Mouse (Mus musculus) embryonic fibroblast, embryonic 13.5 days (primary cell): ENCODE results near the gene Rap1gap.

ENCODE experiments used
- CTCF ChIP-seq: IDR thresholded peaks from 2 replicates; pipeline ENCODE4 v1.5.1; 2011; ENCODE audit warnings: mild to moderate bottlenecking, control low read depth, low read length, moderate library complexity, borderline replicate concordance; ENCODE audit not compliant: insufficient read depth
- POLR2A ChIP-seq: IDR thresholded peaks from 2 replicates; pipeline ENCODE4 v1.6.1; 2011; ENCODE audit warnings: low read depth, mild to moderate bottlenecking, control low read depth, low read length, moderate library complexity

DNA sequence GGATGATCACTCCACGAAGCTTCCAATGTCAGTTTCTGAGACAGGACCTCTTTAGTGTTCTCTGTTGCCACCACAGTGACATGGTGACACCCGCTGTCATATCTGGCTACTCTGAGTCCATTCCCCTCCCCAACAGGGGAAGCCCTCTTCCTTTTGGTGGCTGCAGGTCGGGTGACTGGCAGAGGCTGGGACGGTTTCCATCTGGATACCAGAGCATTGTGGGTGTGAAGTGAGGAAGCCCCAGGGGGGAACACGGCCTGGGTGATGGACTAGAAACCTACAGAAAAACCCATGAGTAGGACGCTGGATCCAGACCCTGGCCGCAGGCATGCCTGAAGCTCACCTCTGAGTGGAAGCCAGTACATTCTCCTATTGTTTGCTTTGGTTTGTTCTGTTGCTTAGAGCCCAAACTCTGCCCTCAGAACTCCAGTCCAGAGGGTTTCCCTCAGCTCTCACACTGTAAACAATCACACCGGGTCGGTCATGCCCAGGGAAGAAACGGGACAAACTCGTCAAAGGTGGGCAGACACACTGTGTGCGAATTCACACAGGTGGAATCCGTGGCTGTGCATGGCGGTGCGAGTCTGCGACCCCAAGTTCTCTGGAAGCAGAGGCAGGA is 108.0 kb downstream of the Rap1gap start:
- TF ChIP-seq POLR2A = no peak
- no peak for TF ChIP-seq CTCF
